Mouse (Mus musculus) erythroblast, embryonic 14.5 days (primary cell): ENCODE data around the gene Prpf40b. TPM values are rescaled to one million over a fixed set of nuclear protein-coding genes. Genes with fewer than 3 reads are reported as not detected.

ENCODE experiments used
- H3K27me3 ChIP-seq: 2 replicates; pipeline ENCODE4 v1.6.1; 2012; ENCODE audit warnings: inconsistent platforms; ENCODE audit not compliant: control insufficient read depth
- H3K36me3 ChIP-seq: 2 replicates; pipeline ENCODE4 v1.6.1; 2012; ENCODE audit warnings: mild to moderate bottlenecking, inconsistent platforms; ENCODE audit not compliant: control insufficient read depth
- H3K4me1 ChIP-seq: 2 replicates; pipeline ENCODE4 v1.6.1; 2012; ENCODE audit warnings: inconsistent platforms; ENCODE audit not compliant: control insufficient read depth
- H3K4me3 ChIP-seq: replicated peaks from 2 replicates; pipeline ENCODE3; 2012; ENCODE audit warnings: moderate library complexity, mild to moderate bottlenecking, inconsistent platforms
- H3K9me3 ChIP-seq: 2 replicates; pipeline ENCODE4 v1.6.1; 2012; ENCODE audit warnings: low read length, inconsistent platforms, mixed read lengths; ENCODE audit not compliant: control insufficient read depth
- GATA1 ChIP-seq: IDR thresholded peaks from 2 replicates; pipeline ENCODE4 v1.6.1; 2012; ENCODE audit warnings: low read length, inconsistent platforms, mixed read lengths
- TAL1 ChIP-seq: IDR thresholded peaks from 3 replicates; pipeline ENCODE4 v1.6.1; 2012; ENCODE audit warnings: low read length, inconsistent platforms, mixed read lengths
- polyA plus RNA-seq: library from polyadenylated mRNA; stranded (reverse); fragments of >175 nt; gene quantifications from 2 replicates; pipeline ENCODE4 v1.2.3, GENCODE M21; 2012

Gene Prpf40b
- polyA plus RNA-seq, 1 experiment = 0.32 TPM

GRCm38 (mm10) chr15:99254477-99255005 is 40.3 kb upstream of the Prpf40b start:
- Histone ChIP-seq H3K27me3 (no peaks in the 10 kb centered on the region), H3K9me3 (no peaks in the 10 kb centered on the region), H3K36me3 (peaks cover 8% of the 10 kb centered on the region), H3K4me3 (no peak overlapping the region), H3K4me1 (peaks cover 42% of the 10 kb centered on the region)
- no peak for TF ChIP-seq GATA1
- TF ChIP-seq TAL1 = no peak

GRCm38 (mm10) chr15:99255241-99255749 is 39.6 kb upstream of the Prpf40b start:
- Histone ChIP-seq H3K9me3 (no peaks in the 10 kb centered on the region), H3K36me3 (peaks cover under 1% of the 10 kb centered on the region; the same call in 1 of the 2 replicates), H3K4me3 (no peak overlapping the region), H3K27me3 (no peaks in the 10 kb centered on the region), H3K4me1 (peaks cover 44% of the 10 kb centered on the region)
- no peak for TF ChIP-seq TAL1
- TF ChIP-seq GATA1 = no peak

- no peak overlapping the region for H3K4me3 ChIP-seq
These were observed 35.6 kb upstream of the Prpf40b start for GRCm38 (mm10) chr15:99259167-99259729.

GRCm38 (mm10) chr15:99259730-99260252 is 35.1 kb upstream of the Prpf40b start:
- H3K27me3 ChIP-seq = no peaks in the 10 kb centered on the region
- H3K4me1 ChIP-seq = peaks cover 12% of the 10 kb centered on the region
- H3K9me3 ChIP-seq = no peaks in the 10 kb centered on the region
- no peaks in the 10 kb centered on the region for H3K36me3 ChIP-seq
- peak overlapping the region; percentile 26 for H3K4me3 ChIP-seq
- TF ChIP-seq GATA1 = no peak
- no peak for TF ChIP-seq TAL1

More at GRCm38 (mm10) chr15:99259167-99259729, 35.6 kb upstream of the Prpf40b start:
- Histone ChIP-seq H3K4me1 (peaks cover 18% of the 10 kb centered on the region), H3K36me3 (no peaks in the 10 kb centered on the region), H3K27me3 (no peaks in the 10 kb centered on the region), H3K9me3 (no peaks in the 10 kb centered on the region)
- TF ChIP-seq GATA1 = no peak
- TF ChIP-seq TAL1 = no peak

- no peaks in the 10 kb centered on the region for H3K36me3 ChIP-seq
- no peaks in the 10 kb centered on the region for H3K27me3 ChIP-seq
- no peaks in the 10 kb centered on the region for H3K9me3 ChIP-seq
- H3K4me3 ChIP-seq = no peak overlapping the region
- H3K4me1 ChIP-seq = peaks cover 14% of the 10 kb centered on the region
- TF ChIP-seq TAL1 (no peak), GATA1 (no peak)
These were observed 32.2 kb upstream of the Prpf40b start for GRCm38 (mm10) chr15:99262702-99263101.

- Histone ChIP-seq H3K4me1 (peaks cover 14% of the 10 kb centered on the region), H3K27me3 (no peaks in the 10 kb centered on the region), H3K9me3 (no peaks in the 10 kb centered on the region), H3K4me3 (no peak overlapping the region), H3K36me3 (no peaks in the 10 kb centered on the region)
- TF ChIP-seq GATA1 (no peak), TAL1 (no peak)
These were observed 30.5 kb upstream of the Prpf40b start for GRCm38 (mm10) chr15:99264363-99264762.

DNA sequence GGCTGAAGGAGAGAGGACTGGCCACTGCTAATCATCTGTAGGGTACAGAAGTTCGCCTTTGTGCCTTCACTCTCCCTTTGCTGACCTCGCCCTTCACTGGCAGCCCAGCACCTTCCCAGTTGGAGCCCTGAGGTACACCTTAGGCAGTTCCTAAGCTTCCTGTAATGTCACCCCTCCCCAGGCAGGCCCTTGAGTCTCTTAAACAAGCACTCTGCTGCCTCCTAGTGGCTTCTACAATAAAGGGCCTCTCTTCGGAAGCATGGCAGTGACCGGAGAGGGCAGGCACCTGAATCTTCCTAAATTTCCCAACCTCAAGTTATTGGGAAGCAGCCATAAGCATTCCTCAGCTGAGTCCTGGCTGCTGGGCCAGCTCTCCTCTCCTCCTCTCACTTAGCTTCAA is 29.2 kb upstream of the Prpf40b start:
- H3K4me3 ChIP-seq = no peak overlapping the region
- no peaks in the 10 kb centered on the region for H3K9me3 ChIP-seq
- no peaks in the 10 kb centered on the region for H3K36me3 ChIP-seq
- TF ChIP-seq GATA1 (no peak), TAL1 (no peak)
- H3K4me1 ChIP-seq = peaks cover 2% of the 10 kb centered on the region
- no peaks in the 10 kb centered on the region for H3K27me3 ChIP-seq

- Histone ChIP-seq H3K4me1 (no peaks in the 10 kb centered on the region), H3K9me3 (no peaks in the 10 kb centered on the region), H3K4me3 (no peak overlapping the region), H3K27me3 (no peaks in the 10 kb centered on the region), H3K36me3 (no peaks in the 10 kb centered on the region)
- no peak for TF ChIP-seq TAL1
- no peak for TF ChIP-seq GATA1
These were observed 18.8 kb upstream of the Prpf40b start for GRCm38 (mm10) chr15:99276095-99276494.

- Histone ChIP-seq H3K36me3 (no peaks in the 10 kb centered on the region), H3K27me3 (no peaks in the 10 kb centered on the region), H3K9me3 (no peaks in the 10 kb centered on the region), H3K4me3 (no peak overlapping the region), H3K4me1 (no peaks in the 10 kb centered on the region)
- no peak for TF ChIP-seq TAL1
- no peak for TF ChIP-seq GATA1
These were observed 16.6 kb upstream of the Prpf40b start for GRCm38 (mm10) chr15:99278271-99278670.

DNA sequence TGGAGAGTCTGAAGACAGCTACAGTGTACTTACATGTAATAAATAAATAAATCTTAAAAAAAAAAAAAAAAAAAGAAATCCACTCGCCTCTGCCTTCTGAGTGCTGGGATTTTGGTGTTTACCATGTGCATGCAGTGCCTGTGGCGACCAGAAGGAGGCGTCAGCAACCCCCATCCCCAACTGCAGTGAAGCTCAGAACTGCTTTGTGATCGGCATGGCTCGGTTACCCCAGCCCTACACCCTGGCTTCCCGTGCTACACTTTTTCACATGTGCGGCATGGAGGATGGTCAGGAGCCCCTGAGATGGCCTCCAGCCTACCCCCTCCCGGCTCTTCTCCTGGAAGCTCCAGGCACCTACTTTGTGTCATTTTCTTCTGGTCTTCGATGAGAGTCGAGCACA is 11.4 kb upstream of the Prpf40b start:
- no peak for TF ChIP-seq GATA1
- TF ChIP-seq TAL1 = no peak
- Histone ChIP-seq H3K4me3 (no peak overlapping the region), H3K36me3 (no peaks in the 10 kb centered on the region), H3K4me1 (peaks cover 20% of the 10 kb centered on the region), H3K9me3 (no peaks in the 10 kb centered on the region), H3K27me3 (no peaks in the 10 kb centered on the region)
